Mouse (Mus musculus): ENCODE results near the gene Hpf1. TPM values are rescaled to one million over a fixed set of nuclear protein-coding genes. Genes with fewer than 3 reads are reported as not detected.

Hpf1 gene
- polyA plus RNA-seq, 1 experiment from 2014 or later, result 43.8 TPM

DNA sequence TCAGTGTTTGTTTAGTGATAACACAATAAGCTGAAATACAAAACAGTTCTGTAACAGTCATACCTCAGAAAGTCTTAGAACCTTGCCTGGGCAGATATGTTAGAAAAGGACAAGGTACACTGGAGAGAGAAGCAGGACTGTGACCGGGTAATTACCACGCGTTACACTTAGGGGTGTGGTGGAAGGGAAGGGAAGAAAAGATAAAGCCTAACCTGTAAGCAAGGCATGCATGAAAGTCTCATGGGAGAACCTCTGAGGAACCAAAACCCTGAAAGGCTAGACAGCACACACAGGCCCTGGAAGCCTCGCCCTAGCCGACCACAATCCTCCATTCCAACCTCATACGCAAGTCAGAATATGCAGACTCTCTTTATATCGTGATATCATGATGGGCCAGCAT lies 66.6 kb downstream of the Hpf1 start:
- no peak overlapping the region for H3K4me2 ChIP-seq (replicated peaks; ENCODE audit: low read depth)
- H3K9ac ChIP-seq (ENCODE audit: low read length), result no peak overlapping the region
- WGBS, result 53% methylated on average over 7 of the region's 7 CpGs
- DNase-seq (ENCODE audit: low spot score) (peak; percentile 64), ATAC-seq (ENCODE audit: low FRiP score, low TSS enrichment) (peak; percentile 88)
- no peaks in the 10 kb centered on the region for H3K27me3 ChIP-seq (ENCODE audit: control insufficient read depth, insufficient read depth, low read length)
- no peaks in the 10 kb centered on the region for H3K4me1 ChIP-seq (replicated peaks; ENCODE audit: control insufficient read depth, insufficient read depth)
- no peak overlapping the region for H3K4me3 ChIP-seq (ENCODE audit: low read depth, low read length)
- H3K9me3 ChIP-seq (ENCODE audit: control insufficient read depth, low read length), result no peaks in the 10 kb centered on the region
- no peaks in the 10 kb centered on the region for H3K36me3 ChIP-seq (ENCODE audit: control insufficient read depth, insufficient read depth, low read length)
- TF ChIP-seq CTCF (IDR thresholded peaks at IDR 0.05; ENCODE audit: low read depth), result no peak
- no peak for TF ChIP-seq EP300 (optimal IDR thresholded peaks at IDR 0.05)
- H3K27ac ChIP-seq (replicated peaks), result peak overlapping the region; percentile 56; the same call in 1 of the 2 replicates

Other genes starting within 250 kb of the Hpf1 start
- 21.3 and 21.7 TPM in 2 replicates for gene Clcn3, start 92.9 kb downstream of the Hpf1 start, polyA plus RNA-seq (2015; fragmentation: Nextera tagmentation; extraction: Ambion mirVana)
- gene Nek1, start 102.8 kb downstream of the Hpf1 start, polyA plus RNA-seq (2015; fragmentation: Nextera tagmentation; extraction: Ambion mirVana), result 6.9 and 7.8 TPM in 2 replicates